Mouse (Mus musculus) common myeloid progenitor, adult 5-6 weeks (primary cell): ENCODE measurements at regions not wholly inside any gene's neighbourhood (a gene's known extent, or its start where the extent isn't known, plus 50 kb on each side); places are given as distances from the start of the nearest gene placed in this dataset.

Source experiments
- ATAC-seq: replicated peaks from 2 replicates; pipeline ENCODE4 v1.8.0; 2016; ENCODE audit warnings: low read depth, mild to moderate bottlenecking, moderate TSS enrichment, inconsistent platforms; ENCODE audit not compliant: poor library complexity, severe bottlenecking

GRCm38 (mm10) chr3:27815201-27815695 is 80.9 kb downstream of the Tmem212 start:
- no peak for ATAC-seq

- ATAC-seq, result no peak
These were observed 91.9 kb downstream of the Tmem212 start for GRCm38 (mm10) chr3:27804271-27804670.

- ATAC-seq, result peak; percentile 97
These were observed 80.5 kb upstream of the Fndc3b start for GRCm38 (mm10) chr3:27791633-27791951.

GRCm38 (mm10) chr3:27790932-27791632 is 80.0 kb upstream of the Fndc3b start:
- no peak for ATAC-seq

GRCm38 (mm10) chr3:27783926-27784325 is 72.8 kb upstream of the Fndc3b start:
- no peak for ATAC-seq

- ATAC-seq, result no peak
These were observed 72.4 kb upstream of the Fndc3b start for GRCm38 (mm10) chr3:27783476-27783875.

GRCm38 (mm10) chr3:27782056-27782765 is 71.1 kb upstream of the Fndc3b start:
- ATAC-seq, result no peak

GRCm38 (mm10) chr3:27779892-27780291 is 68.8 kb upstream of the Fndc3b start:
- ATAC-seq, result no peak

- no peak for ATAC-seq
These were observed 66.6 kb upstream of the Fndc3b start for GRCm38 (mm10) chr3:27777751-27778150.

- no peak for ATAC-seq
These were observed 62.1 kb upstream of the Fndc3b start for GRCm38 (mm10) chr3:27773176-27773575.

- ATAC-seq, result no peak
These were observed 58.3 kb upstream of the Fndc3b start for GRCm38 (mm10) chr3:27769438-27769837.

GRCm38 (mm10) chr3:27767188-27767587 is 56.1 kb upstream of the Fndc3b start:
- ATAC-seq, result 0 out of 2 replicates have a peak, but pooled peaks have one; percentile 42

GRCm38 (mm10) chr3:27766421-27766820 is 55.3 kb upstream of the Fndc3b start:
- ATAC-seq, result no peak

GRCm38 (mm10) chr3:27765929-27766328 is 54.8 kb upstream of the Fndc3b start:
- ATAC-seq, result no peak

- ATAC-seq, result no peak
These were observed 53.4 kb upstream of the Fndc3b start for GRCm38 (mm10) chr3:27764556-27764955.

- no peak for ATAC-seq
These were observed 49.9 kb upstream of the Fndc3b start for GRCm38 (mm10) chr3:27761031-27761430.
